Mouse (Mus musculus): ENCODE results near the gene Gm21976. TPM values are rescaled to one million over a fixed set of nuclear protein-coding genes. Genes with fewer than 3 reads are reported as not detected.

The Gm21976 gene
- total RNA-seq, 2 experiments from 2014 or later, result not detected

- Histone ChIP-seq H3K27ac (peak overlapping the region; percentile 90), H3K4me3 (peak overlapping the region; percentile 88)
- no peak for DNase-seq (ENCODE audit: extremely low spot score in 1 of 2, low spot score in 2 of 2)
- no peak for TF ChIP-seq CTCF (IDR thresholded peaks at IDR 0.05)
- intact Hi-C loops (cut with DNase I), result loop anchor here (10.0 kb wide), 1 partner anchor 408 kb away; no protein-coding TSS in a partner anchor
Observed at GRCm38 (mm10) chr13:98317246-98317677, 37.6 kb downstream of the Gm21976 start.

GRCm38 (mm10) chr13:98317911-98318310 is 38.2 kb downstream of the Gm21976 start:
- intact Hi-C loops (cut with DNase I), result loop anchor here (10.0 kb wide), 1 partner anchor 407 kb away; no protein-coding TSS in a partner anchor
- DNase-seq (ENCODE audit: extremely low spot score in 1 of 2, low spot score in 2 of 2), result no peak
- H3K4me3 ChIP-seq, result peak overlapping the region; percentile 88
- TF ChIP-seq CTCF (IDR thresholded peaks at IDR 0.05), result no peak
- H3K27ac ChIP-seq, result no peak overlapping the region

GRCm38 (mm10) chr13:98325034-98325433 is 45.3 kb downstream of the Gm21976 start:
- Histone ChIP-seq H3K27ac (no peak overlapping the region), H3K4me3 (no peak overlapping the region)
- no peak for TF ChIP-seq CTCF (IDR thresholded peaks at IDR 0.05)
- DNase-seq (ENCODE audit: extremely low spot score in 1 of 2, low spot score in 2 of 2), result no peak
- intact Hi-C loops (cut with DNase I), result no loop called here

- DNase-seq (ENCODE audit: extremely low spot score in 1 of 2, low spot score in 2 of 2), result no peak
- Histone ChIP-seq H3K27ac (no peak overlapping the region), H3K4me3 (no peak overlapping the region)
- peak; percentile 50 for TF ChIP-seq CTCF (IDR thresholded peaks at IDR 0.05)
- intact Hi-C loops (cut with DNase I), result no loop called here
Observed at GRCm38 (mm10) chr13:98332106-98332505, 52.4 kb downstream of the Gm21976 start.

- no peak overlapping the region for H3K27ac ChIP-seq
- no peak for TF ChIP-seq CTCF (IDR thresholded peaks at IDR 0.05)
- DNase-seq (ENCODE audit: extremely low spot score in 1 of 2, low spot score in 2 of 2), result no peak
- intact Hi-C loops (cut with DNase I), result no loop called here
- H3K4me3 ChIP-seq, result no peak overlapping the region
Observed at GRCm38 (mm10) chr13:98336205-98336604, 56.5 kb downstream of the Gm21976 start.

GRCm38 (mm10) chr13:98340506-98340905 is 60.8 kb downstream of the Gm21976 start:
- DNase-seq (ENCODE audit: extremely low spot score in 1 of 2, low spot score in 2 of 2), result no peak
- TF ChIP-seq CTCF (IDR thresholded peaks at IDR 0.05), result no peak
- Histone ChIP-seq H3K27ac (no peak overlapping the region), H3K4me3 (no peak overlapping the region)
- intact Hi-C loops (cut with DNase I), result no loop called here

GRCm38 (mm10) chr13:98349491-98349890 is 69.8 kb downstream of the Gm21976 start:
- Histone ChIP-seq H3K27ac (no peak overlapping the region), H3K4me3 (no peak overlapping the region)
- TF ChIP-seq CTCF (IDR thresholded peaks at IDR 0.05), result no peak
- no peak for DNase-seq (ENCODE audit: extremely low spot score in 1 of 2, low spot score in 2 of 2)
- intact Hi-C loops (cut with DNase I), result no loop called here

- Histone ChIP-seq H3K4me3 (no peak overlapping the region), H3K27ac (no peak overlapping the region)
- TF ChIP-seq CTCF (IDR thresholded peaks at IDR 0.05), result peak; percentile 35
- intact Hi-C loops (cut with DNase I), result loop anchor here (5.0 kb wide), 2 partner anchors 221 to 236 kb away; no protein-coding TSS in a partner anchor
- no peak for DNase-seq (ENCODE audit: extremely low spot score in 1 of 2, low spot score in 2 of 2)
Observed at GRCm38 (mm10) chr13:98351527-98351926, 71.8 kb downstream of the Gm21976 start.

GRCm38 (mm10) chr13:98352381-98352975 is 72.8 kb downstream of the Gm21976 start:
- DNase-seq (ENCODE audit: extremely low spot score in 1 of 2, low spot score in 2 of 2), result no peak
- intact Hi-C loops (cut with DNase I), result loop anchor here (5.0 kb wide), 2 partner anchors 220 to 235 kb away; no protein-coding TSS in a partner anchor
- TF ChIP-seq CTCF (IDR thresholded peaks at IDR 0.05), result no peak
- no peak overlapping the region for H3K27ac ChIP-seq
- no peak overlapping the region for H3K4me3 ChIP-seq

- DNase-seq (ENCODE audit: extremely low spot score in 1 of 2, low spot score in 2 of 2), result no peak
- Histone ChIP-seq H3K27ac (no peak overlapping the region), H3K4me3 (no peak overlapping the region)
- no peak for TF ChIP-seq CTCF (IDR thresholded peaks at IDR 0.05)
- intact Hi-C loops (cut with DNase I), result loop anchor here (5.0 kb wide), 2 partner anchors 219 to 234 kb away; no protein-coding TSS in a partner anchor
Observed at GRCm38 (mm10) chr13:98353709-98354089, 74.0 kb downstream of the Gm21976 start.

GRCm38 (mm10) chr13:98354090-98354801 is 74.6 kb downstream of the Gm21976 start, which contains the start of gene Foxd1:
TSS of gene Foxd1 (plus strand) at chr13:98354242.
- no peak within 1 kb of the TSS for H3K27ac ChIP-seq
- intact Hi-C loops (cut with DNase I), result loop anchor here (5.0 kb wide), 2 partner anchors 218 to 233 kb away; no protein-coding TSS in a partner anchor
- DNase-seq (ENCODE audit: extremely low spot score in 1 of 2, low spot score in 2 of 2), result peak in 1 of 2 experiments; percentile 19
- H3K4me3 ChIP-seq, result peak within 1 kb of the TSS; percentile 28
- TF ChIP-seq CTCF (IDR thresholded peaks at IDR 0.05), result no peak
